Mouse (Mus musculus): Measurements from ENCODE around the gene Igf2r. TPM values are rescaled to one million over a fixed set of nuclear protein-coding genes. Genes with fewer than 3 reads are reported as not detected.
A peak's percentile ranks its signal among the peaks of the same experiment; 100 is the strongest.

The Igf2r gene
- polyA plus RNA-seq, 1 experiment: 24.8 TPM

DNA sequence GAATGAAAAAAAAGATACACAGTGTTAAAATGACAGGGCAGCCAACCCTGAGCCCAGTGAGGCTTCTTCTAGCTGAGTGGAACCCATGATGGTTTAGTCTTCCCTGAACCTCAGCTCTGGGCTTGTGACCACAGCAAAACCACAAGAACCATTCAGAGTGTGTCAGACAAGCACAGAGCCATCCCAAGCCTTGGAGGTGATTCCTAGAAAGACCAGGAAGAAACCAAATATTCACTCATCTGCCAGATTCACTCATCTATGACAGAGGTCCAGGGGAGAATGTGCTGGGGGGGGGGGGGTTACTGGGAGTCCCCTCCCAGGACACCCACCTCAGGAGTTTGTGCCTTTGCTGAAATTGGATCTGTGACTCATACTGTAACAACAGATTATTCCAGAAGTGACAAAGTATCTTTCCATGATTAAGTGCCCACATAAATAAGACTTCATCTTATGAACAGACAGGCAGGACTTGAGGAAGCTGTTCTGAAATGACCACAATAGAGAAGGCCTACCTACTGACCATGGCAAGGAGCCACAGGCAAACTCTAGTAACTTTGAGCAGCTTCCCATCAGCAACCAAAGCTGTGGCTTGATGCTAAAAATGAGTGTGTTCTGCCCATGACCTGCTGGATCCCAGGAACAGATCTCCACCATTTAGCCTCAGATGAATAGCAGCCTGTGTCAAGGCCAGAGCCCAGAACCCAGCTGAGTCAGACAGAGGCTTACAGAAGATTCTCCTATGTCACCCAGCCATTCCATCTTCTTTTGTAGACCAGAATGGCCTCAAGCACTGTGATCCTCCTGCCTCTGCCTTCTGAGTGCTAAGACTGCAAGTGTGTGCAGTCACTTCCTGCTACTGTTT lies 35.4 kb upstream of the Igf2r start:
- H3K4me1 ChIP-seq (ENCODE audit: control insufficient read depth, insufficient read depth, low read length): peaks cover 4% of the 10 kb centered on the region; the same call in 1 of the 2 replicates
- H3K4me3 ChIP-seq (ENCODE audit: insufficient read depth, low read depth, low read length): no peak overlapping the region
- H3K27me3 ChIP-seq (replicated peaks; ENCODE audit: control insufficient read depth, insufficient read depth, low read length): no peaks in the 10 kb centered on the region
- no peak for DNase-seq
- no peaks in the 10 kb centered on the region for H3K36me3 ChIP-seq (ENCODE audit: control insufficient read depth, insufficient read depth, low read length)
- no peak overlapping the region for H3K27ac ChIP-seq (ENCODE audit: insufficient read depth, low read depth, low read length)
- TF ChIP-seq POLR2A (IDR thresholded peaks at IDR 0.05; ENCODE audit: low read depth, low read length): no peak
- TF ChIP-seq CTCF (conservative IDR thresholded peaks at IDR 0.05; ENCODE audit: insufficient read depth, insufficient read length, low read depth, low read length): no peak

DNA sequence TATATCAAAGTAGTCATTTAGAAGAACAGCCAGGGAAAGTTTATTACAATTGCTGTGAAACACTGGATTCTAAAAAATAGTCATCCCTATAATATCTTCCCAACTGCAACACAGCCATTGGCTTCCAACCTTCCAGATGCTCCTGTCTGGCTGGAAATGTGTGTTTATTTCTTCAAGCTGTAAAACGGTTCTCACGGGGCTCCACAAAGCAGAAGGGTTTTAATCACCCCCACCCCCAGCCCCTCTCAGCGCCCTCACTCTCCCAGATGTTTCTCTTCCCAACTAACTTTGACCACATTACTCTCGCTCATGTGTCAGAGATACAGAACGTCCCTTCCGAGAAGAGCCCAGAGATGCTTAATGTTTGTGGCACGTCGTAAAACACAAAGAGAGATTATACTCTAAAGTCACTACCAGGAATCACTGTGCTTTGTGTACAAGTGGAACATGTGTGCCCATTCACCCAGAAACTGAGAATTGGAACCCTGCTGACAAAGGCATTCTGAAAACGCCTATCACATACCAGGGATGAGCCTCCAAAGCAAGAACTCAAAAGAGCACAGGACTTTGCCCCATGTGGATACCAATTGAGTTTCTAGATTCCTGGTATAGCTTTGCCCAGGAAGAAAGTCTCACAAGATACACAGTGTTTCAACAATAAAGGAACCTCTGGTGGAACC lies 32.5 kb upstream of the Igf2r start:
- H3K4me3 ChIP-seq (ENCODE audit: insufficient read depth, low read depth, low read length): no peak overlapping the region
- peak; percentile 80 for DNase-seq
- H3K4me1 ChIP-seq (ENCODE audit: control insufficient read depth, insufficient read depth, low read length): peaks cover 4% of the 10 kb centered on the region; the same call in 1 of the 2 replicates
- no peak for TF ChIP-seq CTCF (conservative IDR thresholded peaks at IDR 0.05; ENCODE audit: insufficient read depth, insufficient read length, low read depth, low read length)
- TF ChIP-seq POLR2A (IDR thresholded peaks at IDR 0.05; ENCODE audit: low read depth, low read length): no peak
- no peaks in the 10 kb centered on the region for H3K36me3 ChIP-seq (ENCODE audit: control insufficient read depth, insufficient read depth, low read length)
- H3K27me3 ChIP-seq (replicated peaks; ENCODE audit: control insufficient read depth, insufficient read depth, low read length): no peaks in the 10 kb centered on the region
- no peak overlapping the region for H3K27ac ChIP-seq (ENCODE audit: insufficient read depth, low read depth, low read length)
- 43% methylated on average over 9 of the region's 9 CpGs for WGBS

DNA sequence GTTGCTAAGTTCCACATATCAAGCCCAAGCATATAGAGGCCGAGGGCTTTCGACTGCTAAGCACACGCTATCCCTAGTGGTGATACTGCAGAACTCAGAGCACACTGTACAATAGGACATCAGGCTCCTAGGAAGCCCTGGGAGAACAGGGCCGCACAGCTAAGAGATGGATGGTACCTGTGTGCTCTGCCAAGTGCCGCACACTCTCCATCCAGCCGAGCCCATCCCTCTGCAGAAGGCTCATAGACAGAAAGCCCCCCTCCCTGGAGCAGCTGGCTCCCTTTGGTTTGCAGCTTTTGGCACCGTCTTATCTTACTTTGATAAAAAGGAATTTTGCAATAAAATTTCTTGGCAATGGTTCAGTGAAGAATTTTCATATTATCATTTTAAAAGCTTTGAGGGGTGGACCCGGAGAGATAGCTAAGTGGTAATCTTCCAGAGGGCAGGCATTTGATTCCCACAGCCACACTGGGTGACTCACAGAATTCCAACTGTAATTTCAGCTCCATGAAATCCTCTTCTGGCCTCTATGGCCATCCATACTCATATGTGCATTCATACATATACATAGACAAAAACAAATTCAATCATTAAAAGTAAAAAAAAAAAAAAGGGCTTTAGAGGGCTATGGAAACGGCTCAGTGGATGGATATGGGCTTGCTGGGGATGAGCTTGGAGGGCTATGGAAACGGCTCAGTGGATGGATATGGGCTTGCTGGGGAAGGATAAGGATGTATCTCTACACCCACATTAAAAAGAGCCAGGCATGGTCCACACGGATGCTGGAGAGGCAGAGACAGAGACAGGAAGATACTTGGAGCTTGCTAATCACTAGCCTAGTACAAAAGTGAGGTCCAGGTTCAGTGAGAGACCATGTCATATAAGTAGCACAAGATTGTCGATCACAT lies 30.2 kb upstream of the Igf2r start:
- H3K27ac ChIP-seq (ENCODE audit: insufficient read depth, low read depth, low read length): no peak overlapping the region
- 77% methylated on average over 12 of the region's 12 CpGs for WGBS
- no peak for DNase-seq
- H3K4me1 ChIP-seq (ENCODE audit: control insufficient read depth, insufficient read depth, low read length): peaks cover 4% of the 10 kb centered on the region; the same call in 1 of the 2 replicates
- TF ChIP-seq CTCF (conservative IDR thresholded peaks at IDR 0.05; ENCODE audit: insufficient read depth, insufficient read length, low read depth, low read length) (no peak), POLR2A (IDR thresholded peaks at IDR 0.05; ENCODE audit: low read depth, low read length) (no peak)
- no peaks in the 10 kb centered on the region for H3K27me3 ChIP-seq (replicated peaks; ENCODE audit: control insufficient read depth, insufficient read depth, low read length)
- H3K36me3 ChIP-seq (ENCODE audit: control insufficient read depth, insufficient read depth, low read length): no peaks in the 10 kb centered on the region
- no peak overlapping the region for H3K4me3 ChIP-seq (ENCODE audit: insufficient read depth, low read depth, low read length)

DNA sequence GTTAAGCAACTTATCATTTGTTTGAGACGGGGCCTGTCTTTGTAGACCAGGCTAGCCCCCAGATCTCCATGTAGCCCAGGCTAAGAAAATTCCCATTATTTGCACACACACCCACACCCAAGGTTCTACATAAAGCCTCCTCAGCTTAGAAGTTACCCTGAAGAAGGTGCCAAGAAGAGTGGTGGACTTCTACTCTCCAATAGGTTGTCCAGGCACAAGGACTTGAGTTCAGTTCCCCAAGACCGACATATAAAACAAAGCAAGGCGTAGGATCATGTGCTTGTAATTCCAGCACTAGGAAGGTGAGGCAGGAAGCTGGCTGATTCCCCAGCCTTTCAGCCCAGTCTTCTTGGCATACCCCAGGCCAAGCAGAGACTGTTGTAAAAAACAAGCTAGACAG lies 29.1 kb upstream of the Igf2r start:
- Histone ChIP-seq H3K27ac (ENCODE audit: insufficient read depth, low read depth, low read length) (no peak overlapping the region), H3K4me3 (ENCODE audit: insufficient read depth, low read depth, low read length) (no peak overlapping the region), H3K36me3 (ENCODE audit: control insufficient read depth, insufficient read depth, low read length) (no peaks in the 10 kb centered on the region), H3K4me1 (ENCODE audit: control insufficient read depth, insufficient read depth, low read length) (peaks cover 8% of the 10 kb centered on the region; the same call in 1 of the 2 replicates), H3K27me3 (replicated peaks; ENCODE audit: control insufficient read depth, insufficient read depth, low read length) (no peaks in the 10 kb centered on the region)
- 90% methylated on average over 3 of the region's 3 CpGs for WGBS
- DNase-seq: no peak
- TF ChIP-seq CTCF (conservative IDR thresholded peaks at IDR 0.05; ENCODE audit: insufficient read depth, insufficient read length, low read depth, low read length) (no peak), POLR2A (IDR thresholded peaks at IDR 0.05; ENCODE audit: low read depth, low read length) (no peak)

DNA sequence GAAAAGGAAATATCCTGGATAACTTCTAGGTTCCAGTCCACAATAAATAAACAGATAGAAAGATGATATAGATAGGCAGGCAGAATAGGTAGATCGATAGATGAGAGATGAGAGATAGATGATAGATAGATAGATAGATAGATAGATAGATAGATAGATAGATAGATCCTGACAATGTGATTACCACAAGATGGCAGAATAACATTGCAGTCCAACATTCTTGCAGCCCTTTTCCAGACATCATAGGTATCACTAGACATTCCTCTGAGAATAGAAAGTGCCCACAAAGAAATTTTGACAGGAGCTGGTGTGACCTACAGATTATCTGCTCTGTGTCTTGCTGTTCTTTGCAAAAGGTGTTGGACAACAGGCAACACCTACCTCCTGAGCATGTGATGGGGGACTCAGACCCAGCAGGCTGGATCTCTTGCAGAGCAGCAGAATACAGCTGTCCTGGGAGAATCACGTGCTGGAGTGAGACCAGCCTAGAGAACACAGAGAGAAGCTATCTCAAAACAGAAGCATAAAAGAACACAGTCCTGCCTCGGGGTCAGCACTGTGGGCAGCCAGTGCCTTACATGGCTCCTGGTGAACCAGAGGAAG lies 28.1 kb upstream of the Igf2r start:
- Histone ChIP-seq H3K36me3 (ENCODE audit: control insufficient read depth, insufficient read depth, low read length) (no peaks in the 10 kb centered on the region), H3K4me1 (ENCODE audit: control insufficient read depth, insufficient read depth, low read length) (peaks cover 12% of the 10 kb centered on the region; the same call in 1 of the 2 replicates), H3K27ac (ENCODE audit: insufficient read depth, low read depth, low read length) (no peak overlapping the region), H3K4me3 (ENCODE audit: insufficient read depth, low read depth, low read length) (no peak overlapping the region), H3K27me3 (replicated peaks; ENCODE audit: control insufficient read depth, insufficient read depth, low read length) (no peaks in the 10 kb centered on the region)
- DNase-seq: no peak
- TF ChIP-seq CTCF (conservative IDR thresholded peaks at IDR 0.05; ENCODE audit: insufficient read depth, insufficient read length, low read depth, low read length): no peak
- no peak for TF ChIP-seq POLR2A (IDR thresholded peaks at IDR 0.05; ENCODE audit: low read depth, low read length)
- 68% methylated on average over 3 of the region's 3 CpGs for WGBS

DNA sequence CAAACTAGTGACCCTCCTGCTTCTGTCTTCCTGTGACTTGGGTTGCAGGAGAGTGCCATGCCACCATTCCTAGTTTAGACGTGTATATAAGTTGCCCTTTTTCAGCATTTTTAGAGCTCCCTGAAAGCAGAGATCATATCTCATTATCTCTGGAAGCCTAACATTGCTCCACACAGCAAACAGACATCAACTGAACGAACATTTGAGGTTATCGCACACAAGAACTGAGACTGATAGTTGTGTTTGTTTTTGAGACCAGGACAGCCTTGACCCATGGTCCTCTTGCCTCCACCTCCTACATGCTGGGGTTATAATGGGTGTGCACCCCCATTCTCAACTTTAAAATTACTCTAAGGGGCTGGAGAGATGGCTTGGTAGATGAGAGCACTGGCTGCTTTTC lies 27.2 kb upstream of the Igf2r start:
- DNase-seq: no peak
- WGBS: 84% methylated on average over 3 of the region's 3 CpGs
- Histone ChIP-seq H3K27me3 (replicated peaks; ENCODE audit: control insufficient read depth, insufficient read depth, low read length) (no peaks in the 10 kb centered on the region), H3K4me3 (ENCODE audit: insufficient read depth, low read depth, low read length) (no peak overlapping the region), H3K36me3 (ENCODE audit: control insufficient read depth, insufficient read depth, low read length) (no peaks in the 10 kb centered on the region), H3K27ac (ENCODE audit: insufficient read depth, low read depth, low read length) (no peak overlapping the region), H3K4me1 (ENCODE audit: control insufficient read depth, insufficient read depth, low read length) (peaks cover 13% of the 10 kb centered on the region)
- TF ChIP-seq CTCF (conservative IDR thresholded peaks at IDR 0.05; ENCODE audit: insufficient read depth, insufficient read length, low read depth, low read length): no peak
- TF ChIP-seq POLR2A (IDR thresholded peaks at IDR 0.05; ENCODE audit: low read depth, low read length): no peak
